Mouse (Mus musculus): ENCODE results near the gene Plekhh2.

Plekhh2 gene

DNA sequence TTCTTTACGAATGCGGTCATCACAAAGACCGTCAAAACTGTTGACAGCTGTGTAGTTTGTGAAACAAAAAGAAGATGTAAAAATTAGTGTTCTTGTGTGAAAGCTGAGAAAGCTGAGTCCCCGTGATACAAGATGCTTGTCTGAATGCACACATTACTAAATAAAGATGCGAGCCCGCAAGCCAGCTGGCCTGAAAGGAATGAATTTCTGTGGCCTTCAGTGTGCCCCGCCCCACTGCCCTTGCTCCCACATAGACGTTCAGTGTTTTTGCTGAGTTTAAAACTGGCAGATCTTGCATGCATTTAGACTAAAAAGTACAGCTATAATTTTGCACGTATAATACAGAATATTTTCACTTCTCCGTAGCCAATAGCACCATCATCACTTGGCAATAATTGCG is 104.1 kb downstream of the Plekhh2 start:
- no peak for DNase-seq

- no peak for DNase-seq
These were observed 104.9 kb downstream of the Plekhh2 start for GRCm38 (mm10) chr17:84616526-84617074.

DNA sequence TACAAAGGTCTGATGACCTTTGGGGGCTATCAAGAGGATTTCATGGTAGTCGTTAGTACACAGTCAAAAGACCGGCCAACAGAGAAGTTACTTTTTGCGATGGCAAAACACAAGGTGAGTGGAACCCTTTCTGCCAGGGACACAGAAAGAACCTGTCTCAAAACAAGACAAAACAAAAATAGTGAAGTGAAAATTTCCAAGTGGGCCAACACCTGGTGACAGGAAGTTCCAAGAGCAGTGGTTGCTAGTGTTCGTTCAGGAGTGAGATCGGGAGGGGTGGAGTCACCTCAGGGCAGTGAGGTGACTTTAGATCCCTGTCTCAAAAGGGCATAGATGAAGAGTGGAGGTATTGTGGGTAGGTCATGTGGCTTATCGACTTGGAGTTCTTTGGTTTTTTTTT is 106.3 kb downstream of the Plekhh2 start:
- no peak for DNase-seq

GRCm38 (mm10) chr17:84619112-84619511 is 107.4 kb downstream of the Plekhh2 start:
- DNase-seq: no peak

DNA sequence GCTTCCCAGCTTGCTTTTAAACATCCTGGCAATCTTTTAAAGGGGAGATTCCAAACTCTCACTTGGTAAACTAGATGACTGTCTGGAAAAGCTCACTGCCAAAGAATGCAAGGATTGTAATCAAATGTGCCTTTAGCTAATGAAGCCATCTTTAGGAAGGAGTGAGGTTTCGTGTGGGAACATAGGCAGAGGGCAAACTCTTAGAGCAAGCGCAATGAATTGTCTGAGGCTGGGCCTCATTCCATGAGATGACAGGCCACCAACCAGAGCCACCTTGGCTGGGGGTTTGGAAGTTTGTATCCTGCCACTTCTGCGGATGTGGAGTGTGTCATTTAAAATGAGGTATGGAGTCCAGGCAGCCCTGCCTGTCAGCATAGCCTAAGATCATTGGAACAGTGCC is 108.4 kb downstream of the Plekhh2 start:
- DNase-seq: no peak

- no peak for DNase-seq
These were observed 108.9 kb downstream of the Plekhh2 start for GRCm38 (mm10) chr17:84620610-84621009.

GRCm38 (mm10) chr17:84621209-84621608 is 109.5 kb downstream of the Plekhh2 start:
- no peak for DNase-seq

DNA sequence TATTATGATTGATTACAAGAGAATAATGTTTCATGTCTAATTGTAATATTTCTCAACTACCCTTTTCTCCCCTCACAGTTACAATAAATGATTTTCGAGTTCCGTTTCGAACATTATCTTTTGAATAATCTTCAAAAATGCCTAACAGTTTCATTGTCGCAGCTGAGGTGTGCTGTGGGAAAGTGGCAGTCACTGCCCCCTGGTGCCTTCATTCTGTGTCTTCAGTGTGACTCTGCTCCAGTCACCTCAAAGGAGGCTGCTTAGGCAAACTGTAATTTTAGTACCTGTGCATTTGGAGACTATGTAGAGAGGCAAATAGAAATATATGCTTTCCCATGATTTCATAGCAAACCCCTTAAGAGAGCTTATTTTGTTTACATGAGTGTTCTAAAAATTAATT is 110.3 kb downstream of the Plekhh2 start:
- DNase-seq: no peak

DNA sequence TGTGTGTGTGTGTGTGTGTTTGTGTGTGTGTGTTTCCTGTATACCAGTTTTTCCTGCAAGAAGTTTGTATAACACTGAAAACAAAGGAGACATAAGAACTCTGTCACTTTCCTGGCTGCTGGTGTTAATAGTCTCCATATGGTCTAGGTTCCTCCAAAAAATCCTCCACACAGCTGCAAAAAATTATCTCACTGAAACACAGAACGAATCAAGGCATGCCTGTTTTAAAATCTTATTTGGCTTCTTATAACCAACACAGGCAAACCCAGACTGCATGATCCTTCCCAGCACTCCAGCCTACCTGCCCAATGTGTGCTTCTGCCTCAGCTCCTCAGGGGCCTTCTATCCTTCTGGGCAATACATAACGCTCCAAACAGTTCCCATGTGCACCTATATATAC is 111.2 kb downstream of the Plekhh2 start:
- DNase-seq: no peak

GRCm38 (mm10) chr17:84626276-84626856 is 114.7 kb downstream of the Plekhh2 start, which contains the start of gene Dync2li1:
Gene Dync2li1, plus strand, starts transcription at chr17:84626496.
- peak; percentile 90 for DNase-seq

DNA sequence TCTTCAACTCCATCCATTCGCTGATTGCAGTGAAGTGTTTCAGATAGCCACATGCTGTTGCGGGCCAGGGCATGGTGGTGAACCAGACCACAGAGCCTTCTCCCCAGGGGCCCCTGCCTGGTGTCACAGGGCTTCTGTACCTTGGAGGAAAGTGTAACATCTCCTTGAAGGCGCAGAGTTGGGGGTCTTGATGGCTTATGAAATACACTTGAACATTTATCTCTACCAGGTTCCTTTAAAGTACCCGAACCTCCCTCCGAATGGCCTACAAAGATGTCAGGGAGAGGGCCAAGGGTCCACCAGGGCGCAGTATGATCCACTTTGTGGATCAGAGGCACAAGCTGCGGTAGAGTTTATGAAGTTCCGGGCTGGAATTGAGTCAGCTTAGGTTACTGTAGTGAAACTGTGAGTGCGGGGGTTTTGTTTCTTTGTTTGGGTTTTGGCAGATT is 115.2 kb downstream of the Plekhh2 start:
- DNase-seq: no peak

DNA sequence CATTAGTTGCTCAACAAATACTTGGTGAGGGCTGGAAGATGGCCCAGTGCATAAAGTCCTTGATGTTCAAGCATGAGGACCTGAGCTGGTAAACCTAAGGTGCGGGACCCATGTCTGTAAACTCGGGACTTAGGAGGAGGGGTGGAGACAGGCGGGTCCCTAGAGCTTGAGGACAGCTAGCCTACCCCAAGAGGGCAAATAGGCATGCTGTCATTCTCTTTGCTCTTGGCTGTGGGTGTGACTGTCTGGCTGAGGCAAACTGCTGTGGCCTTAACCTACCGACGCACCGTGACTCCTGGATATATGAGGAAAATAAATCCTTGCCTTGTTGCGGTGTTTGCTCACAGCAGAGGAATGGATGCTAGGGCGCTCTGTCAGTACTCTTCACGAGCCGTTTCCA is 116.0 kb downstream of the Plekhh2 start:
- DNase-seq: no peak

- DNase-seq: no peak
These were observed 116.9 kb downstream of the Plekhh2 start for GRCm38 (mm10) chr17:84628611-84629010.

DNA sequence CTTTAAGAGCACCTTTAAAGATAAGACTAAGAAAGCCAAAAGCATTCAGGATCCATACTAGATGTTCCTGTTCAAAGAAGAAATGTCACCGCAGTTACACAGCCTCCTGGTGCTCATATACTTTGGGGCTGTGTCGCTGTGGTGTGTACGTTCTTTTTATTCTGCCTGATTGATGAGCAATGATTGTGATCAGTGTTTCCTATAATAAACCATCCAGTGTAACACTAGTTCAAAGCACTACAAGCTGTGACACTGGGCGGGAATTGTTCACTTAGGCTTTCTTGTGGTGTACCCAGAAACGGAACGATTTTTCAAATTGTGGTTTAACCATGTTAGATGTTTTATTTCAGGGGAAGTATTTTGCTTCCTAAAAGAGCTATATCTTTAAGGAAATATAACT is 120.1 kb downstream of the Plekhh2 start:
- no peak for DNase-seq

DNA sequence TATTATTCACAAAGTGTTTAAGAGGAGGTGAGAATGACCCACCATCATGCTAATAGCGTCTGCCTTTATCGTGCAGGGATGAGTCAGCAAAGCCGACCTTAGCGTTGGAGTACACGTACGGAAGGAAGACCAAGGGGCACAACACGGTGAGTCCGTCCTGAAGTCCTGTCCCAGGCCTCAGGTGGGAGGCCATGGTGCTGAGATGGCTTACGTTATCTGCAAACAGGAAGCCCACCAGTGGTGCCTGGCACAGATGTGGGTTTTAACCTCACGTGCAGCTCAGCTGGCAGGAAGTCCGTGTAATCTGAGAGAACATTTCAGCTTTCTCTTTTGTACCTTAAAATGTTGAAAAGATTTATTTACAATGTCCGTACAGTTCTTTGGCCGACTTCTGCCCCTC is 121.7 kb downstream of the Plekhh2 start:
- no peak for DNase-seq

DNA sequence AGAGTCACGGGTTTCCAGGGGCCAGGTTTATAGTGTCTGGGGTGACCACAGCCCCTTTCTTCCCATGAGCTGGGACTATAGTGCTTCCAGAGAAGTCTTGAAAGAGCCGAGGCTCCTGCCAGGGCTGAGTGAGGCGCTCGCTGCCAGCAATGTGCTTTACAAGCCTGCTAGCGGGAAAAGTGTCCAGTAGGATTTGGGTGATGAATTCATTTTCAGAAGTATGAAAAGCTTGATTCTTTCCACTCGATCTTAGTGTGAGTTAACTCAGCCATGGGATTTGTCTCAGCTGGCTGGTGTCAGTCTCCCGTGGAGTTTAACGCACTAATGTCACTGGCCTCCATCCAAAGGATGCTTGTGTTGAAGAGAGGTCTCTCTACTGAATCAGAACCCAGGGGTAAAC is 124.6 kb downstream of the Plekhh2 start:
- no peak for DNase-seq

DNA sequence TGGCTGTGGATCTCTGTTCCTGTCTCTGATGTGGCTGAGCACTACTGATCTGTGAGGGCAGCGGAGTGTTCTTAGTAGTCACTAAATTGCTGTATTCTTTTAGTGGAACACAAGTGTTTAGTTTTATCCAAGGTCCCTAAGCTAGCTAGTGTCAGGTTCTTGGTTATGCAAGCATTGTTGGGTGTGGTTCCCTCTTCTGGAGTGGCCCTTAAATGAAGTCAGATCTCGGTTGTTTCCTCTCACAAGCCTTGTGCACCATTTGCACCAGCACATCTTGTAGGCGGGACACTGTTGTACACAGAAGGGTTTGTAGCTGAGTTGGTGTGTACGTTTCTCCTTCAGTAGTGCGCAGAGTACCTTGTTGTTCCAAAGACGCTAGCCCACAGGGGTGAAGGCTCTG is 126.3 kb downstream of the Plekhh2 start:
- DNase-seq: no peak

- no peak for DNase-seq
These were observed 128.2 kb downstream of the Plekhh2 start for GRCm38 (mm10) chr17:84639796-84640378.

DNA sequence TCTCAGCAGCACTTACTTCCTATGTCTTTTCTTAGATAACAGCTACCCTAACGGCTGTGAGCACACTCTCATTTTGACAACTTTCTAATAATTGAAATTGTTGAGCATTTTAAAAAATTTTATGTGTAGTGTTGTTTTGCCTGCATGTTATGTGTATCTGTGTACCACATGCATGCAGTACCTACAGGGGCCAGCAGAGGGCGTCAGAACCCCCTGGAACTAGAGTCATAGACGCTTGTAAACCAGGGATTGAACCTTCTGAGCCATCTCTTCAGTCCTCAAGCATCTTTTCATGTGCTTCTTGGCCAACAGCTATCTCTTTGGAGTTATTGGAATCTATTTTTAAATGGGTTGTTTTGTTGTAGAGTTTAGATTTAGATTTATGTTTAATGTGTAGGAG is 130.2 kb downstream of the Plekhh2 start:
- peak; percentile 25 for DNase-seq

DNA sequence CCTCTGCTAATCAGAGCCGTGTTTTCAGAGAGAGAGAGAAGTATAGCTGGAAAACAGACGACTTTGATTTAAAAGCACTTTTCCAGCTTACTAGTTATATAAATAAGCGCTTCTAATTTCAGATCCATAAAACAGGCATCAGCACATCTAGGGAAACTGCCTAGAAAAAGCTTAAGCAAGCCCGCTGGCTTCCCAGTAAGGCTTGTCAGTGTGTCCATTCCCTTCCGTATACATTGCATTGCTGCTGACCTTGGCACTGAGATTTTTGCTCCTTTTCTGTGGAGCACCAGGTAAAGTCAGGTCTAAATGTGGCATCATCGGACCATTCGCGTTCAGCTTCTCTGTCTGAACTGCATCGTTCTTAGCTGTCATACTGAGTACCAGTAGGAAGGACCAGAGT is 130.6 kb downstream of the Plekhh2 start:
- DNase-seq: no peak

DNA sequence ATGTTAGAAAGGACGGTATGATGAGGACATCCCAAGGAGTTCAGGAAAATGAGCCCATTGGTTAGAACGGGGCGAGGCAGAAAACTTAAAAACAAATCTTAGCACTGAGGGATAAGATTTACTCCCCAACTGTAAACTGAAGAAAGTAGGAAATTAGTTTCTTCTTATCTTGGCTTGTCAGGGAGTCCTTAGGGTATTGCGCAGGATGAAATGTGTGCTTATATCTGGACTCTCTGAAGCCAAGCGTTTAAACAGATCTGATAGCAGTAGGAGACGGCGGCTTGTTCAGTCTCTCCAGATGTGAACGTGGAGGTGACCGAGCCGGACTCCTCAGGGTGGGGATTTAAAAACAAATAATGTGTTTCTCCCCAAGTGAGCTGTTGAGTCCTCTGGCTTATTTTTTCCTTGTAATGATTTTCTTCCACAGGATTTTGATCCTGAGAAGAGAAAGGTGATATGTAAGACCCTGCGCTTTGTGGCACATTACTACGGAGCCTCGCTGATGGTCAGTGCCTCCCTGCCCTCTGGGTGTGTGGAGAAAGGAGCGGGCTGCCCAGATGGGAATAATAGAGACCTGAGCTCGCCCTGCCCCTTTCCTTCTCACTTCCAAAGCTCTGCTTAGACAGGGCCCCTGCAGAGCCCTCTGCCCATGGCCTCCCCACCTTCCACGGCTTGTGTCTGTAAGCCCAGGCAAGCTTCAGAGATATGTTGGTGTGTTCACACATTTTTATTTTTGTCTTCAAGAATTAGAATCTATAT is 132.8 kb downstream of the Plekhh2 start:
- no peak for DNase-seq

GRCm38 (mm10) chr17:84645119-84645518 is 133.4 kb downstream of the Plekhh2 start:
- no peak for DNase-seq

GRCm38 (mm10) chr17:84645894-84646293 is 134.2 kb downstream of the Plekhh2 start:
- DNase-seq: no peak

GRCm38 (mm10) chr17:84646477-84646876 is 134.8 kb downstream of the Plekhh2 start:
- no peak for DNase-seq

Measured in kidney, adult 11 months (tissue).